Mouse (Mus musculus) ES-E14 (cell line): ENCODE measurements around the gene Med20.

ENCODE experiments used
- CHD2 ChIP-seq: IDR thresholded peaks from 2 replicates; pipeline ENCODE4 v1.6.1; 2014; ENCODE audit warnings: mild to moderate bottlenecking, low read depth, low read length, inconsistent platforms
- HCFC1 ChIP-seq: IDR thresholded peaks from 2 replicates; pipeline ENCODE4 v1.6.1; 2012; ENCODE audit warnings: low read length, inconsistent platforms, borderline replicate concordance; ENCODE audit not compliant: insufficient read depth
- MAFK ChIP-seq: IDR thresholded peaks from 2 replicates; pipeline ENCODE4 v1.6.1; 2014; ENCODE audit warnings: mild to moderate bottlenecking, low read depth, low read length, inconsistent platforms; ENCODE audit not compliant: insufficient read depth
- ZC3H11A ChIP-seq: IDR thresholded peaks from 2 replicates; pipeline ENCODE4 v1.6.1; 2012; ENCODE audit warnings: low read depth, mild to moderate bottlenecking, inconsistent platforms, low read length, borderline replicate concordance

- TF ChIP-seq ZC3H11A (no peak), MAFK (no peak), CHD2 (no peak), HCFC1 (no peak)
Measured at GRCm38 (mm10) chr17:47616119-47616518, 4.7 kb downstream of the Med20 start.
